9 mouse cellular contexts compared by ENCODE assay signal in the genomic region with DNA sequence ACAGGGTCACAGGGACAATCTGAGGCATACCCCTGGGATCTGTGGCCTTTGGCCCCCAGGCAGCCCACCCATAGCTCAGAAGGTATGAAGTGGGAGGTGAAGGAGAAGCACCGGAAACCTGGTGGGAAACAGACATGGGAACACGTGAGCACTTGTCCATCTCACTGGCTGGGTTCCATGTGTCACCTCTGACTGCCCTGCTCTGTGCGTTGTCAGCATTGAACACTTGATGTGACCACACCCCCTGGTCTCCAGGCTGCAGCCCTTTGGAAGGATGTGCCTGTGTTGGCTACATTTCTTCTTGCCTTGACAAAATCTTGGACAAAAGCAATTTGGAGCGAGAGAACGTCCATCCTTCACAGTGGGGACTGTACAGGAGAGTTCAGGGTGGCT. TPM values are rescaled to one million over a fixed set of nuclear protein-coding genes. Genes with fewer than 3 reads are reported as not detected.
DNase-seq lines count a peak whose midpoint lies in the region; ATAC-seq and TF ChIP-seq lines count a peak whose summit lies in the region.
"Had no signal": no experiment of that assay in that cellular context is flagged by ENCODE, and none has a peak within 500 bp of the region (broad histone marks: within the 10 kb centered on the region; RNA-seq: fewer than 3 reads in every experiment).

No protein-coding gene starts in this region.

- no peak for DNase-seq in heart, embryonic 10.5 days (ENCODE audit: low spot score)
- DNase-seq in spleen, adult 2 months (ENCODE audit: low read depth in 1 of 2, low spot score in 2 of 2): no peak
- no peak for DNase-seq in spleen, postnatal 4 days (ENCODE audit: low spot score in 2 of 2)
- DNase-seq in limb, embryonic 10.5 days (ENCODE audit: low spot score): no peak
- DNase-seq in layer of hippocampus, adult 8-10 months (ENCODE audit: low spot score in 2 of 2): no peak
- DNase-seq in cerebellum, adult 9-11 months: no peak

- H3K4me1 ChIP-seq in heart, embryonic 10.5 days: peaks cover 40% of the 10 kb centered on the region
- H3K4me1 ChIP-seq in heart, embryonic 12.5 days (replicated peaks): peaks cover 24% of the 10 kb centered on the region
- peaks cover 27% of the 10 kb centered on the region; the same call in 1 of the 2 replicates for H3K4me1 ChIP-seq in spleen, adult 2 months (ENCODE audit: control insufficient read depth, insufficient read depth, insufficient read length)
- H3K4me1 ChIP-seq in limb, embryonic 10.5 days: peaks cover 42% of the 10 kb centered on the region
- H3K4me1 ChIP-seq in stomach, embryonic 16.5 days (ENCODE audit: control insufficient read depth, insufficient read depth, low read length): peaks cover 20% of the 10 kb centered on the region

- 64% methylated on average over 5 of the region's 5 CpGs for WGBS in heart, embryonic 10.5 days
- 60% methylated on average over 5 of the region's 5 CpGs for WGBS in heart, embryonic 12.5 days
- 44% methylated on average over 5 of the region's 5 CpGs for WGBS in spleen, adult 2 months
- WGBS in limb, embryonic 10.5 days: 81% methylated on average over 5 of the region's 5 CpGs
- WGBS in stomach, embryonic 16.5 days: 61% methylated on average over 5 of the region's 5 CpGs

- H3K27ac ChIP-seq in heart, embryonic 10.5 days: peak overlapping the region; percentile 60
- no peak overlapping the region for H3K27ac ChIP-seq in heart, embryonic 12.5 days (ENCODE audit: poor library complexity, severe bottlenecking)
- H3K27ac ChIP-seq in spleen, adult 2 months (ENCODE audit: insufficient read depth, low read length): 0 out of 2 replicates have a peak overlapping the region, but pooled peaks have one; percentile 27
- peak overlapping the region; percentile 46 for H3K27ac ChIP-seq in limb, embryonic 10.5 days
- H3K27ac ChIP-seq in stomach, embryonic 16.5 days (ENCODE audit: low read length): peak overlapping the region; percentile 85
- H3K27ac ChIP-seq: forebrain, embryonic 13.5 days had no signal

- H3K9me3 ChIP-seq in heart, embryonic 10.5 days: no peaks in the 10 kb centered on the region
- H3K9me3 ChIP-seq in heart, embryonic 12.5 days (replicated peaks): no peaks in the 10 kb centered on the region
- H3K9me3 ChIP-seq in limb, embryonic 10.5 days (replicated peaks): no peaks in the 10 kb centered on the region
- H3K9me3 ChIP-seq in stomach, embryonic 16.5 days (replicated peaks; ENCODE audit: control insufficient read depth, low read length): no peaks in the 10 kb centered on the region
- H3K9me3 ChIP-seq: forebrain, embryonic 13.5 days had no signal

- H3K4me3 ChIP-seq in heart, embryonic 10.5 days: no peak overlapping the region
- H3K4me3 ChIP-seq in heart, embryonic 12.5 days: no peak overlapping the region
- H3K4me3 ChIP-seq in spleen, adult 2 months (ENCODE audit: extremely low read depth, insufficient read depth, insufficient read length): no peak overlapping the region
- H3K4me3 ChIP-seq in limb, embryonic 10.5 days: no peak overlapping the region
- H3K4me3 ChIP-seq in stomach, embryonic 16.5 days (replicated peaks; ENCODE audit: low read length): no peak overlapping the region
- H3K4me3 ChIP-seq: forebrain, embryonic 13.5 days had no signal

- no peak for ATAC-seq in heart, embryonic 12.5 days (ENCODE audit: insufficient number of reproducible peaks, low FRiP score)
- no peak for ATAC-seq in stomach, embryonic 16.5 days (ENCODE audit: insufficient read depth, low FRiP score)
- ATAC-seq: forebrain, embryonic 13.5 days had no signal

- no peaks in the 10 kb centered on the region for H3K36me3 ChIP-seq in heart, embryonic 10.5 days
- no peaks in the 10 kb centered on the region for H3K36me3 ChIP-seq in heart, embryonic 12.5 days
- H3K36me3 ChIP-seq in spleen, adult 2 months (ENCODE audit: control insufficient read depth, insufficient read depth, low read length): no peaks in the 10 kb centered on the region
- H3K36me3 ChIP-seq in limb, embryonic 10.5 days: no peaks in the 10 kb centered on the region
- H3K36me3 ChIP-seq in stomach, embryonic 16.5 days (ENCODE audit: control insufficient read depth, insufficient read depth, low read length): no peaks in the 10 kb centered on the region

- H3K27me3 ChIP-seq in heart, embryonic 10.5 days (ENCODE audit: insufficient read depth, poor library complexity, severe bottlenecking): no peaks in the 10 kb centered on the region
- H3K27me3 ChIP-seq in heart, embryonic 12.5 days (replicated peaks): no peaks in the 10 kb centered on the region
- no peaks in the 10 kb centered on the region for H3K27me3 ChIP-seq in spleen, adult 2 months (ENCODE audit: control insufficient read depth, insufficient read depth, low read length)
- no peaks in the 10 kb centered on the region for H3K27me3 ChIP-seq in limb, embryonic 10.5 days (ENCODE audit: low read depth, poor library complexity, severe bottlenecking)
- H3K27me3 ChIP-seq in stomach, embryonic 16.5 days (ENCODE audit: control insufficient read depth, insufficient read depth, low read length): no peaks in the 10 kb centered on the region
- H3K27me3 ChIP-seq: forebrain, embryonic 13.5 days had no signal

- no peak for TF ChIP-seq POLR2A in spleen, adult 2 months (IDR thresholded peaks at IDR 0.05; ENCODE audit: low read depth, low read length)

- no peak for TF ChIP-seq CTCF in spleen, adult 2 months (IDR thresholded peaks at IDR 0.05; ENCODE audit: extremely low read depth, insufficient read depth, insufficient read length, insufficient replicate concordance)

- H3K9ac ChIP-seq in heart, embryonic 12.5 days: no peak overlapping the region
- no peak overlapping the region for H3K9ac ChIP-seq in stomach, embryonic 16.5 days (ENCODE audit: low read length)
- H3K9ac ChIP-seq: forebrain, embryonic 13.5 days had no signal

- H3K4me2 ChIP-seq in heart, embryonic 12.5 days: no peak overlapping the region
- H3K4me2 ChIP-seq in stomach, embryonic 16.5 days (ENCODE audit: low read depth, low read length): no peak overlapping the region
- H3K4me2 ChIP-seq: forebrain, embryonic 13.5 days had no signal

RNA-seq across cellular contexts. Expression of a gene that starts 20.9 kb away (rescaled TPM):
- 4.6 and 6.5 TPM in 2 replicates for polyA plus RNA-seq in heart, embryonic 10.5 days (2016; fragmentation: Nextera tagmentation; extraction: Ambion mirVana)
- 8.9 and 9.7 TPM in 2 replicates for polyA plus RNA-seq in heart, embryonic 12.5 days (2016; fragmentation: Nextera tagmentation; extraction: Ambion mirVana)
- polyA plus RNA-seq in spleen, adult 2 months (2012; rRNA removed): 49.6 and 83.0 TPM in 2 replicates
- polyA plus RNA-seq in limb, embryonic 10.5 days (2016; fragmentation: Nextera tagmentation; extraction: Ambion mirVana): 4.2 and 4.5 TPM in 2 replicates
- 9.9 and 10.8 TPM in 2 replicates for polyA plus RNA-seq in stomach, embryonic 16.5 days (2015; fragmentation: Nextera tagmentation; extraction: Ambion mirVana)
- 10 to 100 TPM; 53.5 to 58.0 (median 56.2) TPM for total RNA-seq in layer of hippocampus, adult 8-10 months (2022)
